Mouse (Mus musculus) bone marrow macrophage, adult 2 months (primary cell): ENCODE measurements around the gene Rcor2.

Experiments used
- CTCF ChIP-seq: IDR thresholded peaks from 2 replicates; pipeline ENCODE4 v1.5.1; 2012; ENCODE audit warnings: low read depth, mild to moderate bottlenecking, low read length, moderate library complexity
- POLR2A ChIP-seq: IDR thresholded peaks from 2 replicates; pipeline ENCODE4 v1.6.1; 2012; ENCODE audit warnings: mild to moderate bottlenecking, low read depth, low read length, borderline replicate concordance

DNA sequence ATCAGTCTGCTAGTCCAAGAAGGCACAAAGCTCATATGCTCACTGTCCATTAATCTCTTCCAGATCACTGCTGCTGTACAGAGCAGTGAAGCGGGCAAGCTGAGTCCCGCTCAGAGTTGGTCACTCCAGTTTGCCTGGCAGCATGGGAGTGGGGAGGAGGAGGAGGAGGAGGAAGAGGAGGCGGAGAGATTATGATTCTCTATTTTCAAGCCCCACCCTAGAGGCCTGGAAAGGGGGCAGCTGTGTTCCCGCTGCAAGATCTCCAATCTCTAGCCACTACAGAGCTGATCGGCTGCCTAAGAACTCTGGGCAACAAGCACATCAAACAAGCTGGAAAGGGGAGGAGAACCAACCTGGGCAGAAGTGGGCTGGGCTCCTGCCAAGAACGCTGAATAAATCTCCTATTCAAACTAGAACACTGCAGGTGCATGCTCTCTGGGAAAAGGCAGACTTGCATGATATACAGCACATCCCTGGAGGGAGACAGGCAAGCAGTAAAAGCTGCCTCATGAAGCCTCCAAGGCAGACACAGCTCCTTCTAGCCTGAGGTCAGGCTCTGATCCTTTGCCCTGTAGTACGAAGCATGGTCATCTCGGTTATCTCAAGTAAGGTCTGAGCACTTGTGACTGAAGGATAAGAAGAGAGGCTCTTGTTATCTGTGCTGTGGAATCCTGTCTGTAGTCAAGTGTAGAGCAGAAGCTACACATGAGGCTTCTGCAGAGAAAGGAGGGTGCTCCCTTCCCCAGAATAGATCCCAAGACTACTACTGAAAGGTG, 41.1 kb downstream of the Rcor2 start:
- TF ChIP-seq CTCF (no peak), POLR2A (no peak)
